Mouse (Mus musculus) olfactory bulb, adult 2 months (tissue): ENCODE data around the gene Hgfac.
A peak's percentile ranks its signal among the peaks of the same experiment; 100 is the strongest.

Source experiments
- CTCF ChIP-seq: fragments of 200-500 bp; IDR thresholded peaks from 2 replicates; pipeline ENCODE4 v1.5.1; 2012; ENCODE audit warnings: low read depth, mild to moderate bottlenecking, low read length, moderate library complexity; ENCODE audit not compliant: insufficient read depth
- POLR2A ChIP-seq: fragments of 200-500 bp; IDR thresholded peaks from 2 replicates; pipeline ENCODE4 v1.6.1; 2012; ENCODE audit warnings: mild to moderate bottlenecking, low read depth, low read length, moderate library complexity; ENCODE audit not compliant: insufficient read depth

GRCm38 (mm10) chr5:35024975-35025374 is 16.3 kb upstream of the Hgfac start:
- TF ChIP-seq CTCF = peak; percentile 65; the same call in 1 of the 2 replicates
- TF ChIP-seq POLR2A = no peak
